Mouse (Mus musculus): Measurements from ENCODE around the gene Samsn1. TPM values are rescaled to one million over a fixed set of nuclear protein-coding genes. Genes with fewer than 3 reads are reported as not detected.

The Samsn1 gene
- polyA plus RNA-seq (2012; rRNA removed), result 0.74 and 1.0 TPM in 2 replicates

DNA sequence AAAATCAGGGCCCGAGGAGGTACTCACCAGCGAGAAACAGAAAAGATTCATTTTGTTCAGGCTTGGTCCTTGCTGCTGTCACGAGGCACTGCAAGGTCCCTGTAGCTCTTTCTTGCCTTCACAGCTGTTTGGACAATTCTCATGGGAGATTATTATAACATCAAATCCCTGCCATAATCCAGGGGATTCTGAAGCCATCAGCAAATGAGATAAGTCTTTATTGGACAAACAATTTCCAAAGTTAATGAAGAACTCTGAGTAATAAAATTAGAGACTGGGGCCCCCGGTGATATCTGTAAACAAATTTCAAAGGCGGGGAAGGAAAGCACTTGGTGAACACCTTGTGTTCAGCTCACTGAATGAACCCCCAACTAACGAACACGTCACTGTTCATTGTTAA lies at the start of gene Samsn1:
Gene Samsn1, minus strand, starts transcription at position 101 of the 400 bp plus-strand sequence.
- TF ChIP-seq CTCF (IDR thresholded peaks at IDR 0.05; ENCODE audit: borderline replicate concordance, extremely low read depth, insufficient read depth, insufficient read length) (no peak), POLR2A (IDR thresholded peaks at IDR 0.05; ENCODE audit: borderline replicate concordance, extremely low read depth, insufficient read depth, insufficient read length, poor library complexity, severe bottlenecking) (no peak)
- no peak for DNase-seq (ENCODE audit: low read depth)

DNA sequence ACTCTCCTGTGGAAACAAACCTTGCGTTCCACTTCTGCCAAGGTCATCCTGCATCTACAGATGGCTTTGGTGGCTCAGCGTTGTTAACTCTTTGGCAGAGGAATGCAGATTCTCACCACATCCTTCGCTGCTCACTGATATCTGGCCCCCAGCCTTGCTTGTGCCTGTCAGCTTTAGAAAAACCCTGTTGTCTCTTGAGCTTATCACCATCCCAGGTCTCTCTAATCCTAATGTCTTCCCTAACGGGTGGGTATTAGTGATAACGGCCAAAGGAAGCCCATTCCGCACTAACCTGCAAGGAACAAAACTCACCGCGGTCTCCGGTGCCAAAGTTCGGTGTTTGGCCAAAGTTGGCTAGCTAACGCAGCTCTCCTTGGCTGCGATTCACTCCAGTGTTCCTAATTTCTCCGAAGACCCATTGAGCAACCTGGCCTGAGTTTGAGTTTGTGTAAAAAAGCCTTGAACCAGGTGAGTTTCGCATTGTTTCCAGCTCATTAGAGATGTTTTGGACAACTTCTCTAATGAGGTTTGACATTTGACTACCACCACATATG lies 44.1 kb upstream of the Samsn1 start:
- no peak for DNase-seq (ENCODE audit: low read depth)
- TF ChIP-seq POLR2A (IDR thresholded peaks at IDR 0.05; ENCODE audit: borderline replicate concordance, extremely low read depth, insufficient read depth, insufficient read length, poor library complexity, severe bottlenecking) (no peak), CTCF (IDR thresholded peaks at IDR 0.05; ENCODE audit: borderline replicate concordance, extremely low read depth, insufficient read depth, insufficient read length) (no peak)

DNA sequence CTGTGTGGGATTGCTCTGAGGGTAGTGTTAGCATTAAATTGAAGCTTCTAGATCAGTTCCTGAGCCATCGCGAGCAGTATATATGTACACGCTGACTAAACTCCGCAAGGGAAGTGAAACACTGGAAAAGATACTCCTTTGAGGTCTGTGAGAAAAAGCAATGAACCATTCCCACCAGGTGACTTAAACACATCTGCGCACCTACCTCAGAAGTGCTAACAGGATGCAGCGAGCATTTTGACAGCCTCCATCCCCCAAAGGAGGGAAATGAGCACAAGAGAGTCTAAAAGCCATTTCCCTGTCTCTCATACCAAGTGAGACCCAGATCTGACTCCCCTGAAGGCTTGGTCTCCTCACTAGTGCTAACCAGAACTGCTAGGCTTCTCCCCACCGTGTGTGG lies 32.9 kb upstream of the Samsn1 start:
- no peak for DNase-seq (ENCODE audit: low read depth)
- TF ChIP-seq CTCF (IDR thresholded peaks at IDR 0.05; ENCODE audit: borderline replicate concordance, extremely low read depth, insufficient read depth, insufficient read length), result no peak
- TF ChIP-seq POLR2A (IDR thresholded peaks at IDR 0.05; ENCODE audit: borderline replicate concordance, extremely low read depth, insufficient read depth, insufficient read length, poor library complexity, severe bottlenecking), result no peak

DNA sequence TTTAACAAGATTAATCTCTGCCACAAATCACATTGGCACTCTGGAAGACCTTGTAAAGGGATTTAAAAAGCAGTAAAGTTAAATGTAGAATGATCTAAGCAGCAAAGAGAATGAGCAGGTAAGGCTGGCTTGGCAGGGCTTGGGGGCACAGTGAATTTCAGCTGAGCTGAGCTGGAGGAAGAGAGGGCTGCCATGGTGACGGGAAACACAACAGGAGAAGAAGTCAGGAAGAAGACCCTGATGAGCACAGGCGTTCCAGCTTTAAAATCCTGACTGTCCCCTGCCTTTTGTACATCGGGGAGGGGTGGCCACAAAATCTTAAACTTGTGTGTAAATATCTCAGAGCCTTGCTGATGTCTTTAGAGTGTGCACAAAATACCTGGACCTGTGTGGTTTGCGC lies 32.0 kb upstream of the Samsn1 start:
- no peak for TF ChIP-seq CTCF (IDR thresholded peaks at IDR 0.05; ENCODE audit: borderline replicate concordance, extremely low read depth, insufficient read depth, insufficient read length)
- no peak for DNase-seq (ENCODE audit: low read depth)

DNA sequence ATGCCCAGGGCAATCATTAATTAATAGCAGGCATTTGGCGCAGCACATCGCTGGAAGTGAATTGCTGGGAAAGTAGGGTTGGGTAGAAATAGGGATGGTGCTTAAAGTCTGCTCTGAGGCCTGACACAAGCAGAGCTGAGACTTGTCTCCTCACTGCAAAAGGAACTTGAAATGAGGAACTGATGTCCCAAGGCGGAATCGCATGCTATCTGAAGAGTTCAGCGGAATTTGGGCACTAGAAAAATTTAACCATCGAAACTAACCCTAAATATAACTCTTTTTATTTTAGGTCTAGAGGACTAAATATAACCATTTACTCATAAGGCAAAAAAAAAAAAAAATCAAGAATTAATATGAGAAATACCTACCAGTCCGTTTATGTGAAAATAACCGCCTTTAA lies 31.5 kb upstream of the Samsn1 start:
- DNase-seq (ENCODE audit: low read depth), result no peak
- TF ChIP-seq CTCF (IDR thresholded peaks at IDR 0.05; ENCODE audit: borderline replicate concordance, extremely low read depth, insufficient read depth, insufficient read length) (no peak), POLR2A (IDR thresholded peaks at IDR 0.05; ENCODE audit: borderline replicate concordance, extremely low read depth, insufficient read depth, insufficient read length, poor library complexity, severe bottlenecking) (no peak)

DNA sequence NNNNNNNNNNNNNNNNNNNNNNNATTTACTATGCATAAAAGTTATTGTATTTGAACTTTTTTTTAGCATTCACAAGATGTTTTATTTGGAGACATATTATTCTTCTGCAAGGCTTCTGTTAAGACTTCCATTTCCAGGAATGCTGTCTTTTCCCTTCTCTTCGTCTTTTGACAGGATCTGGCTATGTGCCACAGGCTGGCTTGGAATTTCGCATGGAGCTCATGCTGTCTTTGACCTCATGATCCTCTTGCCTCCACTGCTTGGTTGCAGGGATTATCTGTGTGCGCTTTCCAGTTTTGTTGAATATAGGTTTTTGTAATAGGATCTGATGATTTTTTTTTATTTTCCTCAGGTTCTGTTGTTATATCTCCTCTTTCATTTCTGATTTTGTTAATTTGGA lies 25.0 kb upstream of the Samsn1 start:
- DNase-seq (ENCODE audit: low read depth), result no peak

DNA sequence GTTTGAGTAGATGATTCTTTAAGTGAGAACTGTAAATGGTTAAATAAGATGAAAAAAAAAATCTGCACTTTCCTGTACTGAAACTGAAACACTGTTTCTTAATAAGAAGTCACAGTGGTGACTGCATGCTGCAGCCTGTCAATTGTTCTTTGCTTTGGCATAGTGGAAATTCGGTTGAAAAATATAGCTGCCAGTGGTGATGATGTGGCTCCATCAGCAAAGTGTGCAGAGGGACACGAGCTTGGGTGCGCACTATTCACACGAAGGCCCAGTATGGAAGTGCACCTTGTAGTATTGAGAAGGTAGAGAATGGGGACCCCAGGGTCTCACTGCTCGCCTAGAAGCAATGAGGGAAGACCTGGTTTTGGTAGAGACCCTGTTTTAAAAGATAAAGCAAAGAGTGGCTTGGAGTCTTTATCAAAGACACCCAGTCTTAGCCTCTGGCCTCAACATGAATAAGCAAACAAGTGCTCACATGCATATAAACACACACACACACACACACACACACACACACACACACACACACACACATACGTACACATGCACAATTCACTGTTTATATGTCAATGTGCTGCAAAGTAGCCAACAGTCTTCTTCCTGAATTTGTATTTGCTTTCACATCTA lies 18.4 kb upstream of the Samsn1 start:
- TF ChIP-seq CTCF (IDR thresholded peaks at IDR 0.05; ENCODE audit: borderline replicate concordance, extremely low read depth, insufficient read depth, insufficient read length) (no peak), POLR2A (IDR thresholded peaks at IDR 0.05; ENCODE audit: borderline replicate concordance, extremely low read depth, insufficient read depth, insufficient read length, poor library complexity, severe bottlenecking) (no peak)
- DNase-seq (ENCODE audit: low read depth), result no peak

More for the DNA sequence above, 25.0 kb upstream of the Samsn1 start:
- TF ChIP-seq CTCF (IDR thresholded peaks at IDR 0.05; ENCODE audit: borderline replicate concordance, extremely low read depth, insufficient read depth, insufficient read length) (no peak), POLR2A (IDR thresholded peaks at IDR 0.05; ENCODE audit: borderline replicate concordance, extremely low read depth, insufficient read depth, insufficient read length, poor library complexity, severe bottlenecking) (no peak)

DNA sequence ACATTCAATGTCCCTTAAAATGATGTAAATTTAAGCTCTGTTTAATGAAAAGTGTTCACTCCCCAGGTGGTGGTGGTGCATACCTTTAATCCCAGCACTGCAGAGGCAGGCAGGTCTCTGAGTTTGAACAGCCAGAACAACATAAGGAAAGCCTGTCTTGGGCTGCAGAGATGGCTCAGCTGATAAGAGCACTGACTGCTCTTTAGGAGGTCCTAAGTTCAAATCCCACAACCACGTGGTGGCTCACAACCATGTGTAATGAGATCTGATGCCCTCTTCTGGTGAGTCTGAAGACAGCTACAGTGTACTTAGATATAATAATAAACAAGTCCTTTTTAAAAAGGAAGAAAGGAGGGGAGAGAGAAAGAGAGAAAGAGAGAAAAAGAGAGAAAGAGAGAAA lies 2.9 kb downstream of the Samsn1 start:
- TF ChIP-seq POLR2A (IDR thresholded peaks at IDR 0.05; ENCODE audit: borderline replicate concordance, extremely low read depth, insufficient read depth, insufficient read length, poor library complexity, severe bottlenecking) (no peak), CTCF (IDR thresholded peaks at IDR 0.05; ENCODE audit: borderline replicate concordance, extremely low read depth, insufficient read depth, insufficient read length) (no peak)
- DNase-seq (ENCODE audit: low read depth), result no peak

DNA sequence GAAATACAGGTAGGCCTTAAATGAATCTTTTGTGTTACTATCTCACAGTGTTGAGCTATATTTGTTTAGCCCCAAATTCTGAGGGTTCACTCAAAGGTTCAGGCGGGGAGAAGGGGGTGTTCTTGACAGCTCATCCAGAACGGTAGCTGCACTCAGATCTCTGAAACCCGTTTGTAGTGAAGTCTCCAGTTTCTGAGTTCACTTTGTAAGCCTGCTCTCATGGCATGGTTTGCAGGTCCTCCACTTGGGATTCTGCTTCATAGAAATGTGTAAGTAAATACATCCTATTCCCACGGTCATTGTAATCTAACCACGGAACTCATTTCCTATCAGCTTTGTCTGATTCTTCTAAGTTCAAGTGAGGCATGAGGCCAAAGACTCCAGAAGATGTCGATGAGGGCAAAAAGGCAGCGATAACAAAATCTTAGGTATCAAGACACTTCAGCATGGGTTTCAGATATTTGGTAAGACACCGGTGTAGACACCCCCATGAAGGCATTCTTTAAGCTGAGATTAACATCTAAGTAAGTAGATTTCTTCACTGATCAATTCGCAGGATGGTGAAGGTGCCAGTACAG lies 18.2 kb downstream of the Samsn1 start:
- DNase-seq (ENCODE audit: low read depth), result no peak
- no peak for TF ChIP-seq CTCF (IDR thresholded peaks at IDR 0.05; ENCODE audit: borderline replicate concordance, extremely low read depth, insufficient read depth, insufficient read length)
- no peak for TF ChIP-seq POLR2A (IDR thresholded peaks at IDR 0.05; ENCODE audit: borderline replicate concordance, extremely low read depth, insufficient read depth, insufficient read length, poor library complexity, severe bottlenecking)

DNA sequence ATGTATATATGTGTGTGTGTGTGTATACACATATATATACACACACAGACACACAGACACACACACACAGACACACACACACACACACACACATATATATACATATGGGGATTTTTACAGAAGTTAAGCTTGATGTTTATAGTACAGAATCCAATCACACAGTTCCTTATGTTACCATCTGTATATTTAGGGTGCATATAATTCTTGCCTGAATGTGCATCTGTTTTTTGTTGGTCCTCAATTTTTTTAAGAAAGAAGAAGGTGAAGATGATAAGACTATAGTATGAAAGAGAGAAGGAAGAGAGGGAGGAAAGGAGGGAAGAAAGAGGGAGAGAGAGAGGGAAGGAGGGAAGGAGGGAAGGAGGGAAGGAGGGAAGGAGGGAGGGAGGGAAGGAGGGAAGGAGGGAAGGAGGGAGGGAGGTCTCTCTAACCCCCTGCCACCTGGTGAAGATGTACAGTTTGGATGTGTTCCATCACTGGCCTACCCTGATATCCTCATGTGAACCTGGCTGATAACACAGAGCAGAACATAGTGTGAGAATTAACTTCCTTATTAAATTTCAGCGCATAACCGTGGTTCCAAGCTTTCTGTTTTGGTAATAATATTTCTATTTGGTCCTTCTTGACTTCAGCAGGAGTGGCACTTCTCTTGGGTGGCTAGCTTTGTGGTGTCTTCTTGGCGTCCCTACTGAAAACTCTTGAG lies 19.1 kb downstream of the Samsn1 start:
- TF ChIP-seq CTCF (IDR thresholded peaks at IDR 0.05; ENCODE audit: borderline replicate concordance, extremely low read depth, insufficient read depth, insufficient read length) (no peak), POLR2A (IDR thresholded peaks at IDR 0.05; ENCODE audit: borderline replicate concordance, extremely low read depth, insufficient read depth, insufficient read length, poor library complexity, severe bottlenecking) (no peak)
- DNase-seq (ENCODE audit: low read depth), result no peak

DNA sequence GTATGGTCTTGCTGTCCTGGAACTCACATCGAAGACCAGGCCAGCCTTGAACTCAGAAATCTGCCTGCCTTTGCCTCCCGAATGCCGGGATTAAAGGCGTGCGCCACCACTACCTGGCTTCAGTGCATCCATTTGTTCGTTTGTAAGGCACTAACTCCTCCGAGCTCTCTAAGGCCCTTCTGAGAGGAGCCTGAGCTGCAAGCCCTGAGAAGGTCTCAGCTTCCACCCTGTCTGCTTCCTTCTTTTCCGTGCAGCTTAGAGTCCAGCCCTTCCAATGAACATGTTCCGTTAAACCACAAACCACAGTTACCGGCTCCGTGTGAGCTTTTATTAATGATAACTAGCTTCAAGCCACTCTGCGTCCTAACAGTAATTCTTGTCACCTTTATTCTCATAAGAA lies 19.8 kb downstream of the Samsn1 start:
- DNase-seq (ENCODE audit: low read depth), result no peak
- no peak for TF ChIP-seq CTCF (IDR thresholded peaks at IDR 0.05; ENCODE audit: borderline replicate concordance, extremely low read depth, insufficient read depth, insufficient read length)
- no peak for TF ChIP-seq POLR2A (IDR thresholded peaks at IDR 0.05; ENCODE audit: borderline replicate concordance, extremely low read depth, insufficient read depth, insufficient read length, poor library complexity, severe bottlenecking)
